Mouse (Mus musculus) stomach, embryonic 14.5 days (tissue): ENCODE measurements at regions not wholly inside any gene's neighbourhood (a gene's known extent, or its start where the extent isn't known, plus 50 kb on each side); places are given as distances from the start of the nearest gene placed in this dataset.
"Not testable (repeated sequence)": the region's sequence is repeated elsewhere in the genome, so short reads cannot be mapped to it uniquely, and the experiment has no call there.

Experiments
- ATAC-seq: fragments of 200-750 bp; cut with Nextera tagmentation; 2 replicates; pipeline ENCODE4 v1.8.0; 2017; ENCODE audit warnings: low read depth, moderate TSS enrichment; ENCODE audit not compliant: insufficient number of reproducible peaks, insufficient read depth, low FRiP score
- H3K27ac ChIP-seq: fragments of 300-500 bp; sonication (generic); 2 replicates; pipeline ENCODE4 v1.5.1; 2014; ENCODE audit warnings: mild to moderate bottlenecking, low read length, moderate library complexity, mixed read lengths
- H3K27me3 ChIP-seq: fragments of 300-500 bp; sonication (generic); 2 replicates; pipeline ENCODE4 v1.6.1; 2014; ENCODE audit warnings: low read length, control low read depth, mixed read lengths; ENCODE audit not compliant: control insufficient read depth, insufficient read depth
- H3K36me3 ChIP-seq: fragments of 300-500 bp; sonication (generic); 2 replicates; pipeline ENCODE4 v1.6.1; 2014; ENCODE audit warnings: mild to moderate bottlenecking, control low read depth, low read length, moderate library complexity, mixed read lengths; ENCODE audit not compliant: control insufficient read depth, insufficient read depth
- H3K4me1 ChIP-seq: fragments of 300-500 bp; sonication (generic); 2 replicates; pipeline ENCODE4 v1.6.1; 2014; ENCODE audit warnings: low read length, control low read depth, mixed read lengths; ENCODE audit not compliant: control insufficient read depth, insufficient read depth
- H3K4me2 ChIP-seq: fragments of 300-500 bp; sonication (generic); replicated peaks from 2 replicates; pipeline ENCODE4 v1.6.1; 2014; ENCODE audit warnings: low read depth, low read length, control low read depth
- H3K4me3 ChIP-seq: fragments of 300-500 bp; sonication (generic); 2 replicates; pipeline ENCODE4 v1.5.1; 2014; ENCODE audit warnings: low read depth, low read length, control low read depth
- H3K9ac ChIP-seq: fragments of 300-500 bp; sonication (generic); replicated peaks from 2 replicates; pipeline ENCODE4 v1.6.1; 2014; ENCODE audit warnings: low read depth, mild to moderate bottlenecking, control low read depth, low read length, moderate library complexity, mixed read lengths
- H3K9me3 ChIP-seq: fragments of 300-500 bp; sonication (generic); 2 replicates; pipeline ENCODE4 v1.6.1; 2016; ENCODE audit warnings: low read depth, low read length, control low read depth; ENCODE audit not compliant: control insufficient read depth
- WGBS: fragments of 180-500 bp; shearing (Covaris S2); extraction: QIAGEN DNeasy Blood & Tissue Kit; methylation state at CpG from one replicate; pipeline ENCODE4 v1.1.7; 2014; 5-methylcytosine and 5-hydroxymethylcytosine counted together

DNA sequence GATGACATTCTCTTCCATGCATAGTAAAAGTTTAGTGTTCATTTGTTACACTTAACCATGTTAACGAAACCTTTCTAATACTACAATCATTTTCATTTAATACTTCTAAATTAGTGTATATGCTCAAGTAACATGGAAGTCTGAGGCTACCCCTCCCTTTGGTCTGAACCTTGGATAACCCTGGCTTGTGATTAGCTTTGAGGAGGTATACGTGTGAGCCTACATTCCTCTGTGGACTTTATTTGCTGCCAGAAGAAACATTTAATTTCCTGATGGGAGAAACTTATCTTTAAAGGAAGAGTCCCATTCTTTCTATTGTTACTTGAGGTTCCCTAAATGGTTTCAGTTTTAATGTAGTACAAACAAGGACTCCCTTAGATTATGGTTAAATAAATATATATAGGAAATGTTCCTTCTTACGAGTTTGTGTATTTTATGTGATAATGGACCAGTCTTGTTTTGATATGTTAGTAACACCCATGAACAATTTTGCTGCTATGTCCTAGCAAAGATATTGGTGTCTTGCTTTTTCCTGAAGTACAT is 75.9 kb downstream of the Gm13691 start:
- H3K4me3 ChIP-seq: no peak overlapping the region
- no peaks in the 10 kb centered on the region for H3K9me3 ChIP-seq
- H3K4me1 ChIP-seq: no peaks in the 10 kb centered on the region
- H3K9ac ChIP-seq: no peak overlapping the region
- no peaks in the 10 kb centered on the region for H3K27me3 ChIP-seq
- H3K36me3 ChIP-seq: no peaks in the 10 kb centered on the region
- WGBS: 72% methylated on average over 3 of the region's 3 CpGs
- H3K27ac ChIP-seq: no peak overlapping the region
- H3K4me2 ChIP-seq: no peak overlapping the region
- no peak for ATAC-seq

DNA sequence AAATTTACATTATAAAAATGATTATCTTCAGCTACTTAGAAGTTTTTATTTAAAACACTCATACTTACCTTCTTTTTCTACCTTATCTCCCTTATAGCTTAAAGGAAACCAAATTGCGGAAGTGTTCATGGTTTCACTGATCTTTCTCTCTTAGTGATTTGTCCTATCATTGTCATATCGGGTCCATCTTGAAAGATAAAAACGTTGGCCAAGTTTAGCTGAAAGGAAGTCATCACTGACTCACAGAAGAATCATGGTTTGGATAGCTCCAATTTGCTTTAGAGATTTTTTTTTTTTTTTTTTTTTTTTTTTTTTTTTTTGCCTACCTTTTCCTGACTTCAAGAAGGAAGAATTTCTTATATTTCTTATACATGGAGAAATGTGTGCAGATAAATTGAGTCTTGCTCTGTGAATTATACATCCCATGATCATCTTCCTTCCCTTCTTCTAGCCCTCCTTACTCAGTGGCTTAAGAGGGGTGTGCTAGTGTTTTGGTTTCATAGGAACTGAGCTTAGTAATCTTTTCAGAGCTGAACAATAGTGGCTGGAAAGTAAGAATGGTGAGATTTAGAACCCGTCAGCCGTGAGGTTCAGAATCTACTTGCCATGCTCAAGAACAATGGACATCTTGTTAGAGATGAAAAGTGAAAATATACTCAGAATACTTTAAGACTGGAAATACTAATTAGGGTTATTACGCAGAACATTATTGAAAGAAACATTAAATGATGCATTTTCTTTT is 76.6 kb downstream of the Gm13691 start:
- no peaks in the 10 kb centered on the region for H3K36me3 ChIP-seq
- no peaks in the 10 kb centered on the region for H3K27me3 ChIP-seq
- no peak overlapping the region for H3K27ac ChIP-seq
- no peaks in the 10 kb centered on the region for H3K4me1 ChIP-seq
- no peak overlapping the region for H3K4me3 ChIP-seq
- 80% methylated on average over 6 of the region's 6 CpGs for WGBS
- no peak for ATAC-seq
- H3K4me2 ChIP-seq: no peak overlapping the region
- no peak overlapping the region for H3K9ac ChIP-seq
- no peaks in the 10 kb centered on the region for H3K9me3 ChIP-seq

DNA sequence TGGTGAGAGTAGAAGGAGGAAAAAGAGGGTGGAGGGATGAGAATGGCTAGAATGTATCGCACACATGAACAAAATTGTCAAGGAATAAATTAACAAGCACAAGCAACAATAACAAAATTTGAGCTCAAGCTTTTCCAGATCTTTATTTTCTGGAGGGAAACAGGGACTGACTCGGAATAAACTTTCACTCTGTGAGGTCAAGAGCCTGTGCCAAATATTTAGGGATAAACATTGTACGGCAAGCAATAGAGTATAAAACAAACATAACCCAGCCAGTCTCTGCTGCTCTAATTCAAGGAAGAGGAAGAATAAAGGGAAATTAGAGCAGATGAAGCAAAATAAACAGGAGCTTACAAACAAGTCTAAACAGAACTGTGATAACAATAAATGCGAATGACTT is 78.3 kb downstream of the Gm13691 start:
- H3K36me3 ChIP-seq: no peaks in the 10 kb centered on the region
- WGBS: 64% methylated on average over 4 of the region's 4 CpGs
- ATAC-seq: no peak
- H3K9me3 ChIP-seq: no peaks in the 10 kb centered on the region
- no peak overlapping the region for H3K27ac ChIP-seq
- no peak overlapping the region for H3K4me3 ChIP-seq
- no peak overlapping the region for H3K4me2 ChIP-seq
- H3K9ac ChIP-seq: no peak overlapping the region
- H3K27me3 ChIP-seq: no peaks in the 10 kb centered on the region
- no peaks in the 10 kb centered on the region for H3K4me1 ChIP-seq

DNA sequence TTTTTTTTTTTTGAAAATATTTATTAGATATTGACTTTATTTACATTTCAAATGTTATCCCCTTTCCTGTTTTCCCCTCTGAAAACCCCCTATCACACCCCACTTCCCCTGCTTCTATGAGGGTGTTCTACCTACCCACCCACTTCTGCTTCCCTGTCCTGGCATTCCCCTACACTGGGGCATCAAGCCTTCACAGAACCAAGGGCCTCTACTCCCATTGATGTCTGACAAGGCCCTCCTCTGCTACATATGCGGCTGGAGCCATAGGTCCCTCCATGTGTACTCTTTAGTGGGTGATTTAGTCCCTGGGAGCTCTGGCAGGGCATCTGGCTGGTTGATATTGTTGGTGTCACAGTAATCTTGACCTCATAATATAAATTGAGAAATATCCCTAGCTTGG is 79.1 kb downstream of the Gm13691 start:
- H3K4me2 ChIP-seq: not testable (repeated sequence)

DNA sequence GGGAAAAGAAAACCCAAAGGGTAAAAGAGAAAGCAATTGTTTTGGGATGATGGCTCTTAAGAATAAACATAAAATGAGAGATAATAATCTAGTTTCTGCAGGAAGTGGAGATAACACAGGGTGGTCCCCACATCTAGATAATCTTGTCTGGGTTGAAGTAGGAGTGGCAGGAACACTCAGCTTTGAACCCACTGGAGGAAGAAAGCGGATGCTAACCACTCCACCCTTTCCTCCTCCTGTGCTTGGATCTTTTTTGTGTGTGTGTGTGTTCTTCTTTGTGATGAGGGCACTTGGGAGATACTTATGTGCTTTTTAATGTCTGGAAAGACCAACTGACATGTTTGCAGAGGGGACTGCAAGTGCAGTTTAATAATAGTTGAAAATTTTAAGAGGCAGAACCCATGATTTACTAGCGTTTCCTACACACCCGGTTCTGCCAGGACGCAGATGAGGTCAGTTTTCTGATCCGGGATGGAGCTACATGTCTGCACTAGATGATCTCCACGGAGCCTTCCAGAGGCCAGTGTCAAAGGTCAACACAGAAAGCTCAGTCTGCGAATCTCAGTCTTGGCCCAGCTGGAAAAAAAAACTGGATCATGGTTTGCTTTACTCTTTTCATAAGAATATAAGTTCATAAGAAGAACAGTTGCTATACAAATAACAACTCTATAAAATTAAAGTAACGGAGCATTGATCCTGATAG is 82.7 kb downstream of the Gm13691 start:
- no peaks in the 10 kb centered on the region for H3K36me3 ChIP-seq
- H3K27ac ChIP-seq: no peak overlapping the region
- no peak overlapping the region for H3K4me3 ChIP-seq
- WGBS: 52% methylated on average over 8 of the region's 8 CpGs
- ATAC-seq: no peak
- H3K4me1 ChIP-seq: no peaks in the 10 kb centered on the region
- no peaks in the 10 kb centered on the region for H3K27me3 ChIP-seq
- no peak overlapping the region for H3K9ac ChIP-seq
- no peak overlapping the region for H3K4me2 ChIP-seq
- H3K9me3 ChIP-seq: no peaks in the 10 kb centered on the region

More for the DNA sequence above, 79.1 kb downstream of the Gm13691 start:
- not testable (repeated sequence) for H3K9ac ChIP-seq, H3K27ac ChIP-seq, H3K27me3 ChIP-seq, H3K9me3 ChIP-seq, H3K4me3 ChIP-seq, H3K36me3 ChIP-seq, H3K4me1 ChIP-seq, ATAC-seq
- 47% methylated on average over 1 of the region's 1 CpGs for WGBS

DNA sequence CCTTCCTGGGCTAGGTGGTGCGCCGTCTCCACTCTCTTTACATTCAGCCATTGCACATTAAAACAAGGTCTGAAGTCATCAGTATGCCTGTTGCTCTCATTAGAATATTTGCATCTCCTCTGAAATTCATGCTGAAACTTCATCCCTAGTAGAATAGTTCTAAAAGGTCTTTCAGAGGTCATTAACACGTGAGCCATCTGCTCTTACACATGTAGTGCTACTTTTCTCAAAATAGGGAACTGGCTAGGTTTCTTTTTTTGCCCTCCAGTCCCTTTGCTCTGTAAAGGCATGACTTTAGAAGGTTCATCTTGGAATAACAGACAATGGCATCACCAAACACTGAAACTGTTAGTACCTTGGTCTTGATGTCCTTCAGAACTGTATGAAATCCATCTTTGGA is 85.6 kb downstream of the Gm13691 start:
- Histone ChIP-seq H3K4me1 (0 out of 2 replicates have a peak, but pooled peaks cover 3% of the 10 kb centered on the region), H3K27me3 (no peaks in the 10 kb centered on the region), H3K4me3 (no peak overlapping the region), H3K9ac (no peak overlapping the region), H3K4me2 (no peak overlapping the region), H3K27ac (no peak overlapping the region), H3K9me3 (no peaks in the 10 kb centered on the region), H3K36me3 (no peaks in the 10 kb centered on the region)
- WGBS: 87% methylated on average over 3 of the region's 3 CpGs
- ATAC-seq: no peak

DNA sequence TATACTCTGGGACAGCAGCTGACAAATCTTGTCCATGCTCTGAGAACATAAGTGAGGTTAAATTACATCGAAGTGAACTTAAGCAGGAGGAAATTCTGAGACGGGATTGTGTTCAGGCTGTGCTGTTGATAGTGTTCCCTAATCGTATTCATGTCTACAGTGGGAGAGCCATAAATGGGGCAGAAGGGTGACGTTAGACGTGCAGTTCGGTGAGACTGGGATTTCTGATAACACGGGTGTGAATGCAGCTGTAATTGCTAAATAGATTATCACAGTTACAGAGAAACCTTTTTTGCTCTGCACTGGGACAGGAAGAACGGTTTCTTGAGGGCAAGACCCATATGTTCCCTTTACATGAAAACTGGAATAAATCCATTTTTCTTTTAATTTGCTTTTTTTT is 88.9 kb downstream of the Gm13691 start:
- 0 out of 2 replicates have a peak, but pooled peaks cover 3% of the 10 kb centered on the region for H3K4me1 ChIP-seq
- no peak overlapping the region for H3K9ac ChIP-seq
- WGBS: 31% methylated on average over 8 of the region's 8 CpGs
- no peaks in the 10 kb centered on the region for H3K27me3 ChIP-seq
- H3K36me3 ChIP-seq: no peaks in the 10 kb centered on the region
- H3K4me2 ChIP-seq: no peak overlapping the region
- H3K9me3 ChIP-seq: no peaks in the 10 kb centered on the region
- ATAC-seq: no peak; the same call in 1 of the 2 replicates
- H3K27ac ChIP-seq: no peak overlapping the region
- no peak overlapping the region for H3K4me3 ChIP-seq

DNA sequence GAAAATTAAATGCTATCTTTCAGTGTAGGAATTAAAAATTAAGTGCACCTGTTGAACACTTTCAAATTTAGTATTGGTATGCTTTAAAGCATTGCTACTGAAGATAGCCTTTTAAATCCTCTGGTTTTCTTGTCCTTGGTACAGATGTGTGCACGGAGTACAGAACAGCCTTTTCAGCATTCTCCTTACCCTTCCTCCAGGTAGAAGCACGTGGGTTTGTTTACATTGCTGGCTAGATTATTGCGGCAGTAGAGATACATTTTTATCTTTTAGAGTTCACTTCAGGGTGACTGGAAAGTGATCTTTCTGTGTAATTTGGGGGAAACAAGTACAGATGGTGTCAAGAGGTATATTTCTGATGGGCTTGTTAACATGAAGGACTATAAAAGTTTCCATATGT is 89.9 kb downstream of the Gm13691 start:
- H3K4me3 ChIP-seq: no peak overlapping the region
- H3K4me2 ChIP-seq: no peak overlapping the region
- 11% methylated on average over 3 of the region's 3 CpGs for WGBS
- 0 out of 2 replicates have a peak, but pooled peaks cover 3% of the 10 kb centered on the region for H3K4me1 ChIP-seq
- H3K36me3 ChIP-seq: no peaks in the 10 kb centered on the region
- H3K9me3 ChIP-seq: no peaks in the 10 kb centered on the region
- H3K9ac ChIP-seq: no peak overlapping the region
- no peaks in the 10 kb centered on the region for H3K27me3 ChIP-seq
- ATAC-seq: no peak
- no peak overlapping the region for H3K27ac ChIP-seq
